Mouse (Mus musculus): ENCODE results near the gene Phldb1.

Gene Phldb1

DNA sequence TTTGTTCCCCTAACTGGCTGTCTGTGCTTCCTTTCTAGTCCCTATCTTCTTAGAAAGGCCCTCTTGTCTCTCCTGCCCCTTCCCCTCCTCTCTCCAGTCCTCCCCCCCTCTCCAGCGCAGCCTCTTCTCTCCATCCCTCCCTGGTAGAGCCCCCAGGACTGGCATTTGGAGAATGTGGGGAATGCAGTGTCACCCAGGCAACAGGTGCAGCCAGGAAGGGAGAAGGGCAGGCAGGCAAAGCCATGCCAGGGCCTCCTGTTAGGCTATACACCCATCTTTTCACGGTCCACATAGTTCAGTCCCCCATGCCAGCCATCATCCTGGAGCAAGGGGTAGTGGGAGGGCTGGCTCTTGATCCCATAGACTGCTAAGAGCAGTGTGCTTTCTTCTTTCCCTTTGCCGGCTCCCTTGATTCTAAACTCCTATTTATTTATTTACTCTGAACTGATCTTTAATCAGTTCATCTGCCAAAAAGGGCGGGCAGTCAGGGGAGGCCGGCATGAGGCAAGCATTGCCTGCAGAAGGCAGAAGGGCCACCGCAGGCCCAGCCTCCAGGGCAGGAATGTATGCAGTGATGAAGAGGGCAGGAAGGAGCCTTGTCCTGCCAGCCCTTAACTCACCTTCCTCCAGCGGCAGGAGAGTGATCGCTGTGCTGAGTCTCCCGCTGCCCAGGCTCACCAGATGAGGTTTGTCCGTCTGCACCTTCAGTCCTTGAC lies 8.4 kb downstream of the Phldb1 start:
- DNase-seq = no peak

DNA sequence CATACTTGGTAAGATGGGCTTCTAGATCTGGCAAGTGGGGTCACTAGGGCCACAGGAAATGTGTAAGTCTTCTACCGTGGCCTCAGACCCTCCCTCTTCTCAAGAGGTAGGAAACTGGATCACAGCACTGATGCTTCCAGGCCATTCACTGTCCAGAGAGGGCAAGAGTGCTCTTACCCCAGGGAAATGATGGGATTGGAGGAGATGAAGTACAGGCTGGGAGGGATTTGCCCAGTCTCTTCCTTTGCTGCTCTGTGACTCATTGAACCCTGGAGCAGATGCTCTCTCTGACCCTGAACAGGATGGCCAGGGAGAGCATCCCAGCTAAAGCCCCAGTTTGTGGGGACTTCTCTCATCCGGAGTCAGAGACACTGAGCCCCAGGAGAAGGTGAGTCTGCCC lies 10.3 kb downstream of the Phldb1 start:
- DNase-seq = no peak

DNA sequence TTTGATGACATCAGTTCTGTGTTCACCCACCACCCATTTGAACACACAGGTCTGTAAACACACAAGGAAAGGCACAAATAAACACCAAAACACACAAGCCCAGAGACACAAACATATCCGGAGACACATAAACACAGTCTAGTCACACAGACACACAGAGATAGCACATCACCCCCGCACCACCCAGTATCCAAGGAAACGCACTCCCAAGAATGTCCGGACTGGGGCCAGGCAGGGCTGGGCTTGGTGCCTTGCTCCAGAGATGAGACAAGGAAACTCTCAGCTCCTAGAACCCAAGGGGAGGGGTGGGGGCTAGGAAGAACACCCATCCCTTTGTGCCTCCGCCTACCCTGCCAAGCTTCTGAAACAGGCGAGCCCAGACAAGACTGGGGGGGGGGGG lies 10.8 kb downstream of the Phldb1 start:
- no peak for DNase-seq

DNA sequence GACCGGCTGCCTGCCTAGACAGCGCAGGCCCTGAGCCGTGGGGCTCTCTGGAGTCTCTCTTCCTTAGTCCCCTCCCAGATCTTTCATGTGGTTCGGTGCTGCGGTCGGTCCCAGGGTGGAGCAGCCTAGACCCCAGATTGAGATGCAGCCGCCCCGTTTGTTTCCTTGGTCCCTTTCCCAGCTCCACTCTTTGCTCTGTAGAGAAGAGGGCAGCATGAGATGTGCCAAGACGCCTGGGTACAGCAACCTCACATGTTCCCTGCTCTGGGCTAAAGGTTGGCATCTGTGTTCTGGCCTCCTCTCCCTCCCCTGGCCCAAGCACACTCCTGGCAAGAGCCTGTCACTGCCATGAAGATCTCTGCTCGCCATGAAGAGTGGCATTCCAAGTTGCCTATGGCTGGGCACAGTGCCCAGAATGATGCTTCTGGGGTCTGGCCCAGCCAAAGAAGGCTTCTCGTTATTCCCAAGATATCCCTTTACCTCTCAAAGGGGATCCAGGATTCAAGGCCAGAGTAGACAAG lies 11.4 kb downstream of the Phldb1 start:
- no peak for DNase-seq

DNA sequence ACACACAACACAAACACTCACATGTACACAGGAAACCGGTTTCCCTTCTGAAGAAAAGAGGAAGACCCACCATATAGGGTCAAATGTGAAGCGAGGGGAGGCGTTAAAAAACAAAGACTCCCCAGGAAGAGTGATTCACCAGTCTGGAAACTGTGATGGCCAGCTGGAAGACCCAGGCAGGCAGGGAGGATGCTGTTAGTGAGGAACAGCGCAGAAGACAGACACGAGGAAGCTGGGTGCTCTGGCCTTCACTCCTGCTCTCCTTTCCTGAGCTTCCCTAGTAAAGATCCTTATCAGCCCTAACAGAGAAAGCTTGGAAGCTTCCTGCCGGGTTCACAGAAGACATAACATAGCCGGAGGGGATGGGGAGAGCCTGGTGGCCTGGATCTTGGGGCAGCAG lies 12.0 kb downstream of the Phldb1 start:
- DNase-seq = no peak

DNA sequence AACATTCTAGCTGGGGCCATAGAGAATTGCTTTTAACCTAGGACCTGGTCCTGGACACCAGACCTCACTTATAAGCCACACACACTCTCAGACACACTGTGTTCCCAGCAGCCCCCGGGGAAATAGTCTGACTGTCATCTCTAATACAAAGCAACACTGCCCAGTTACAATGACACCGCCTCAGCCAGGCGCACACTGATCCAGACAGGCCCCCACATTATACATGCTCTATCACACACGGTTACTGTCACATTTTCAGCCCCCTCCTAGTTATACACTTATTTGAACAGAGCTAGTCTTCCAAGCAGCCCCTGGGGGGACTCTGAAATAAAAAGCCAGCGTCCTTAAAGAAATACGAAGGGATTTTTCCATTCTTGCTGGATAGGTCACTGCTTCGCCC lies 12.4 kb downstream of the Phldb1 start:
- no peak for DNase-seq

DNA sequence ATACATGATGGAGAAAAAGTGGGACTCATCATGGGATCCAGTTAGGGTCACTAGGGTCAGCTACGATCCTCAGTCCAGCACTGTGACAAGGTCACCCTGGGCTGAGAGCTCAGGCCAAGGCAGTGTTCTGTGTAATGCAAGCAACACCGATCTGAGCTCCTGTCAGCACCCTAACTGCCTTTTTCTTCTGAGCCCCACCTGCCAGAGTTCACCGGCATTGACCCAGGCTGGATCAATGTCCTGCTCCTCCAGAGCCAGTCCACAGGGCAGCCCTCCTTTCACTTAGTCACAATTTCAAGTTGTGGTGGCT lies 13.2 kb downstream of the Phldb1 start:
- no peak for DNase-seq

DNA sequence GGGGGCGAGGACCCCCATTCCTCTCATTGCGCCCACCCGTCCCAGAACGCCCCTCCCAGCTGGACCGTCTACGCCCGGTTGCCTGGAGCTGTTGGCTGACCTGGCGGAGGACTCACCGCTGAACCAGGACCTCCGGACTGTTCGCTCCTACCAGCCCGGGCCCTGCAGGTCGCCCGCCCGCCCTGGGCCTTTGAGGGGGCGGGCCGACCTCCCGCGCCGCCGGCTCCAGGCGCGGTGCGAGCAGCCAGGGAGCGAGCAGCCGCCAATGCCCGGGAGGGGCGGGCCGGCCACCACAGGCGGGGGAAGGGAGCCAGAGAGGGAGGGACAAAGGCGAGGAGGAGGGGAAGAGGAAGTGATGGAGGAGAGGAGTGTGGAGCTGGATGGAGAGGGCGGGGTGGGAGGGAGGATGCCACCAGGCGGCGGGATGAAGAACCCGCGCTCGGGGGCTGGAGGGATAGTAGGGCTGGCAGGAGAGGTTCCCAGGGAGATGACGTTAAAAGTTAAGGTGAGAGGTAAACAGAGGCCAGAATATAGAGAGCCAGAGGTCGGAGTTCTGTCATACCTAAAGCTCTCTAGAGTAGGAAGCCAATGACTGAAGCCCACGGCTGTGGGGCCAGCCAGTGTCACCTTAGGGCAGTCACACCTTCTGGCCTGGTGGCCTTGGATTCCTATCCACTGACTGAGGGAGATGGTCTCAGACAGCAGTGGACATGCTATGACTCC lies 13.7 kb downstream of the Phldb1 start:
- peak; percentile 94 for DNase-seq

DNA sequence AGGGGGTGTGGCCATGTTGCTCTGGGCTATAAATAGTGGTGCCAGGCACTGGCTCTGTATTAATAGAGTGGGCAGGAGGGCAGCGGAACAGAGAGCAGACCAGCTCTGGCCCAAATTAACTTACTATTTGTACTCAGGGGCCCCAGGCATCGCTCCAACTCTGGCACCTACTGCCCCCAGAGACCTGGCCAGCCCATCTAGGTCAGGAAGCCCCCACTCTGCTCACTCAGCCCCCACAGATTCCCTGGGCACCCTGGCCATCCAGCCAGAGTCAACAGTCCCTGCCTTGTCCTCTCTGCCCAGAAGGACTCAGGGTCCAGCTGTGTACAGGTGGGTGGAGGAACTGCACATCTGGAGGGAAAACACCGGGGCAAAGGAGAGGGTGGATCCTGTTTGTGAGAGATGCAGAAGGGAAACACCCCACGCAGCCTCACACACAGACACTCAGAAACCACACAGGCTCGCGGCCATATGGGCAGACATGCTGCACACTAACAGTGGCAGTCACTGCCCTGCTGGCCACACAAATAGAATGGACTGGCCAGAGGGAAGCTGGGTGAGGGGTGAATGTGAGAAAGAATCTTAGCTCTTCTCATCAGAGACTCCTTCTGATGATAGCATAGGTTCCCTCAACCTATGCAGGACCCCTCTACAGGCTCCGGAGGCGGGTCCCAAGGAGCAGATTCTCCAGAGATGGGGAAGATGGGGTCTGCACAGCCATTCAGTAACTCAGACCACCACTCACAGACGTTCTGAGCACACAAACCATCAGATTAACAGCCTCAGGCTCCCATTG lies 14.4 kb downstream of the Phldb1 start:
- peak; percentile 78 for DNase-seq

DNA sequence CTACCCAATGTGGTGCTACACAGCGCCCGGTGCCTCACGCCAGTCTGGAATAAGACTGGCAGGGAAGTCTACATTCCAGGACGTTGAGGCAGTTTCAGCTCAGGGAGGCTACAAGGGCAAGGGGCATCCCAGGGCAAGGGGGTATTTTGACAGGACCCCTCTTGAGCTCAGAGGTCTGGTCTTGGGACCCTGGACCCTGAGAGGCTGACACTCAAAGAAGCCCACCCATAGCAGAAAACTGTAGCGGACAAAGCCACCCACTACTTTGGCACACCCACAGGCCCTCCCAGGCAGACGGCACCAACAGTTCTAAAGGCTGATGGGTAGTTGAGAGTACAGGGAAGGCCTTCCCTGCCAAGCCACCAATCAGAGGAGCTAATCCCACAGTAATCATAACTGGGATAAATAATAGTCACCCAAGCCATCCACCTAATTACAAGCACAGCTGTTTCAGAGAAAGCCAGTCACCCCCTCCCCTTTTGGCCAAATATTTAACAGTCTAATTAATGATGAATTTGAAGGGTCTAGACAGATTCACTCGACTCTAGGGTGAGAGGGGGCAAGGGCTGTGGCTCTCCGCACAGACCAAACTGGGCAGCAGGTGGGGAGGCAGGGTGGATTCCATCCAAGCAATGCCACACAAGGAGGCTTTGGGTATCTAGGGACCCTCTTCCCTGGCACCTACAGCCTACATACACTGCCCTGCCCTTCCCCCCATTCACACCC lies 15.2 kb downstream of the Phldb1 start:
- DNase-seq = no peak

DNA sequence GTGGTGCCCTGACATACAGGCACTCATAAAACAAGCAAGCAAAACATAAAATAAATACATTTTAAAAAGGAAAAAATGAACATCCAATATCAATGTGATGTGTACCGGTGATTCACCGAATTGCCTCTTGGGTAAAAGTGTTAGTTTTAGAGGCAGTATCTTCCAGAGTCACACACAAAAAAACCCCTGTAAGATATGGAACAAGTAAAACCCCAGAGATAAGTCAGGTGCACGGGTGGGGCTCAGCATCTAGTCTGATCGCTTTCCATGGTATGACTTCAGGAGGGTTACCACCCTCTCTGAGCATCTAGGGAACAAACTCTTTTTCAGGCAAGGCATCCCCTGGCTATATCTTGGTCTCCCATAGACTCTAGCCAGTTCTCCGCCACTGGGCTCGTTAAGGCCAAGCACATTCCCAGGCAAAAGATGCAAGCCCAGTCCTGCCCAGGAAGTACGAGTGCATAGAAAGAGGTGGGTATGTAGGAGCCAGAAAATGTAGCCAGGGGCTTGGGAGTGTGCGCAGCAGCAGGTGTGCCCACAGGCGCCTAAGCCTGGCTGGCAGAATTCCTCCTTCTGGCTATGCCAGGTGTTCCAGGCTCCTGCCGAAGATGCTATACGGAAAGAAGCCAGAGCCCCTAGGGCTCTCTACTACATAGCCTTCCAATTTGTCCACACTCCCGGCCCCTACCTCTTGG lies 15.9 kb downstream of the Phldb1 start:
- peak; percentile 75 for DNase-seq

DNA sequence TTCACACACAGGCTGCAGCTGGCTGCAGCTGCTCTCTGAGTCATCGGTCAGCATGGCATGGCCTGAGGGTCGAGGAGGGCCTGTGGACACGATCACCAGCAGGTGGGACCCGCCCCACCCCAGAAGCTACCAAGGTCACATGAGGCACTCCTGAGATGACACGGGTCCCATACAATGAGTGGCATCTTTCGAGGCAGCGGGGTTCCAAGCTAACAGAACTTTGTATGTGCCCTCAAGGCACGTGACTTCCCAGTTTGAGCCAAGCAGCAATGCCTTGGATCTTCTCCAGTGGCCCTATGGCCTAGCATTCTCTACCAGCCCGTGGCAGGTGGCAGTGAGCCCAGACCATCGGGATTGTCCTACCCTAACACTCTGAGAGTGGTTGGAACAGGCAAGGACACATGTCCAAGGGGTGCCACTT lies 17.2 kb downstream of the Phldb1 start:
- peak; percentile 96 for DNase-seq

DNA sequence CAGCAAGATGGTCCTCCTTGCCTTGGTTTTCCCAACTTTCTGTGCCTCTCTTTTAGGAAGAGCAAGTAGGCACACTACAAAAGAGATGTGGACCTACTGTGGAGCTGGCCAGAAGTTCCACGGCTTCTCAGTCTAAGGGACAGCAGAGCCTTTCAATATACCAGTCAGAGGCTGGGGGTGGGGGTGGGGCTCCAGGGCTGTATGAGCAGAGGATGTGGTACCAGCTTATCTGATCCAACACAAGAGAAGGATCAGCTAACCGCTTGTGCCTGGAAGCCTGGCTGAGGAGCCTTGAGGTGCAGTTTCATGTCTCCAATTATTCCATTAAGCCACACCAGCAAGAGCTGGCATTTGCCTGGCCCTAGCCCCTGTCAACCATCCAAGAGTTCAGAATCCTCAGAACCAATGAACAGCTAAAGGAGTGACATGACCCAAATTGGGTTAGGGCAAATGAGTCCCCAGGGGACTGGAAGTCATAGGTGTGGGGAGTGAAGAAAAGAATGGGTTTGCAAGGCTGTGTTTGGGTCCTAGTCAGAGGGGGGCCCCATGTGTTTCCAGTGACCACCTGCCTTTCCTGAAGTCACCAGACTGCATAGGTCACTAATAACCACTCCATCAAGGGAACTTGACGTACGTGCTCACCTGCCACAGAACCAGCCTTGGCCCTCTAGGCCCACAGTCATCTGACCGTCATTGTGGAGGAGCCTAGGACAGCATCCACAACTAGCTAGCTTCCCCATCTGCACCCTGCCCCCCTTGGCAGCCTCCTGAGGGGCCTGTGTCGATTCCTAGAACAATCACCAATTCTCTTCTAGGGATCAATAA lies 17.8 kb downstream of the Phldb1 start:
- DNase-seq = peak; percentile 59

DNA sequence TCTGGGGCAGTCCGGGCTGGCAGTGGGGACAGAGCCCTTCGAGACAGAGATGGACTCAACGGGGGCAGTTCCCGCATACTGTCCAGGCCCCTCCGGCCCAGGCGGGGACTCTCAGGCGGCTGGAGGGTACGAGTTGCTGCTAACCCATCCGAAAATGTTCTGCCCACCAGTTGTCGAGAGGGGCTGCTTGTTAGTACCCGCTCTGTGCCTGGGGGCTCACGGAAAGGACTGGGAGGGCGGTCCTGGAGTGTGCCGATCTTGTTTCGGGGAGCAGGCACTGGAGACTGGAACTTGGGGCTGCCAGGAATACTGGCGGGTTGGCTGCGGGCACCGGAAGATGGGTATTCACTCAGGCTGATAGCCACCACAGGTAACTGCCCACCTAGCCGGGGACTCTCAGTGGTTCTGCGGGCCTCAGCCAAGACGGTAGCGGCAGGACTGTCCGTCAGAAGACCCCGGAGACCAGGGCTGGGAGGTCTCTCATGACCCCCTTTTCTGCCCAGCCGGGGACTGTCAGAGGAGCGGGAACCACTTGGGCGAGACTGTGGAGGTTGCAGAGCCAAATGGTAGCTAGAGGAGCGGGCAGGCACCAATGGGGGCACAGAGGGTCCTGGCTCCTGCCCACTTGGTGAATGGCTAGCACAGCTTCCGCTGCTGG lies 19.2 kb downstream of the Phldb1 start:
- DNase-seq = no peak

DNA sequence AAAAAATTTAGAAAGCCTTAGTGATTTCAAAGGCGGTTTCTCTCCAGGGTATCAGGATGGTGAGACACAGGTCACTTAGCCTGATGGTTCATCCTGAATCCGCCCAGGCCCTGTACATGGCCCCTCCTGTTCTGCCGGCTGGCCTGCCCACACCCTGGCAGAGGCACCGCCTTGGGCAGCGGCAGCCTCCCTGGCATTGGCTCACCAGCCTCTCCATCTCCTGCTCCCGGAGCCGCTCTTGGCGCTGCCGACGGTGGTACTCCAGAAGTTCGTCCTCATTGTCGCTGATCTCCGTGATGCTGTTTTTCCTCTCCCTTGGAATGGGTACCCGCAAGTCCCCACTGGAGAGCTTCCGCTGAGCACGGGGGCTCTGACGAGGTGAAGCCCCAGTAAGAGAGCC lies 19.9 kb downstream of the Phldb1 start:
- DNase-seq = peak; percentile 75

DNA sequence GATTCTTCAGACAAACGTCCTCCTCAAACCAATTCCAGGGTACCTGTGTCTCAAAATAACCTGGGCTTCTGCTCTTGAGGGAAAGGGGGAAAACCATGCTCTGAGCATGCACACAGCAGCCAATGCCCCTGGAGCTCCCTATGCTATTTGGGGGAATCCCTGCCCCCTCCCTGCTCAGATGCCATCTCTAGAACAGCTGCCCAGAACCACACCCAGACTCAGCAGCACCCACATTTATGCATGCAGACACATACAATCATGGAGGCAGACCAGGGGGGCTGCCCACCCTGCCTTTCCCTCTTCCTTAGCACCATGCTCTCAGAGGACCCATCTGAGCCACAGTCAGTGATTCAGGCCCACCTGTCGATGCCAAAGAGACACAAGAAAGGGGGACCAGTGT lies 21.4 kb downstream of the Phldb1 start:
- no peak for DNase-seq

DNA sequence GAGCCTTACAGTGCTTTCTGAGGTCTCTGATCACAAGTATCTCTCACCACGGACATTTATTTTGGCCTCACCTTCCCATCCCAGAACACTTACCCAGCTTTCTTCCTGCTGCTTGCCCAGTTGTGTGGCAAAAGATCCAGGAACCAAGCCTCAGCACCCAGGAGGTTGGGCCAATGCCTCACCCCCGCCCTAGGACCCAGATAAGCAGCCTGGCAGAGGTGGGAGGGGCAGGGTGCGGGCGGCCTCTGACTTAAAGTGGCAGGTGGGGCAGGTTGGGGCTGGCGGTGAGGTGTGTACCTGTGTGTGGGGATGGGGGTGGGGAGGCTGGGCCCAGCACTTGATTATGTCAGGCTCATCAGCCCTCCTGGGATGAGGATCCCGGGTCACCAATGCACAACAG lies 21.9 kb downstream of the Phldb1 start:
- no peak for DNase-seq

DNA sequence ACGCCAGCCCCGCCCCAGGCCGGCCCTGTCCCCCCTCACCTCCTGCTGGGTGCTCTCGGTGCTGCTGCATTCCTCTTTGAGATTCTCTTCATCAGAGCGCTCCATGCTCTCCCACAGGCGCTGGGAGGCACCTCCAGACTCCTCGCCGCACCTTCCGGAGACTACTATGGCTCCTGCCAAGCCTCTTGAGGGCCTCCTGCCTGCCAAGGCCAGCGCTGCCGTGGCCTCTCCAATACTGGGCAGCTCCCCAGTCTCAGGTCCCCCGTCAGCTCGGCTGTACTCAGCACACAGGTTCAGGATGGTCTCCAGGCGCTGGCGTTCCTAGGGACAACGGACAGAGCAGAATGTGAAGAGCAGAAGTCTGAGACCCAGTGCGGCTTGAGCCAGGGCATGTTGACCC lies 23.4 kb downstream of the Phldb1 start:
- DNase-seq = no peak

DNA sequence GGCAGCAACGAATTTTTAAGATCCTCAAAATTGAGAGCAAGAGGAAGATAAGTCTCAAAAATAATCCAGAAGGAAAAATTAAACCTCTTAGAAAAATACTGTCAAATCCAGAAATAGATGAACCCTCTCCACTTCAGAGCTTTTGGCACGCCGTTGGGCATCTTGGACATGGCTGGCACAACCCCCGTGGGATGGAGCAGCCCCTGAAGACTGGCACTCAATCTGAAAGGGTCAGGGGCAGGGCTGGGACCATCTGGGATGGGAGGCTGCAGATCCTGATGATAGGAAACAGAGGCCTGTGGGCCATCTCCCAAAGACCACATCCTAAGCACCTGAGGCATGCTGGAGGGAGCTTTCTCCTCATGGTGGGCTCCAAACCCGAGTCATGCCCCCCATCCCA lies 24.8 kb downstream of the Phldb1 start:
- DNase-seq = no peak

DNA sequence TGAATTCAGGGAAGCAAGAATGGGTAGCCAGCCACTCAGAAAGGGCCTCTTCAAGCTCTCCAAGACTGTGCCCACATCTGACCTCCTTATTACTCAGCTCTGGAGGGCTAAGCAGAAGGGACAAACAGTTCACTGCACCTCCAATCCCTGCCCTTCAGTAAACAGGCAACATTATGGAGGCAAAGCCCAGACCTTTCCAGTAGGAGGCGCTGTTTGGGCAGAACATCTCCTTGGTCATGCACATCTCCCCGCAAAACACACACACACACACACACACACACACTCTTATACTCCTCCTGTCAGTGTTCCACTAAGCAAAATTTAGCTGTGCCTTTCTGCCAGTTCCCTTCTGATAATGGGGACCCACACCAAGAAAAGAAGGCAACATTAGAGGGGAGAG lies 25.4 kb downstream of the Phldb1 start:
- DNase-seq = no peak

DNA sequence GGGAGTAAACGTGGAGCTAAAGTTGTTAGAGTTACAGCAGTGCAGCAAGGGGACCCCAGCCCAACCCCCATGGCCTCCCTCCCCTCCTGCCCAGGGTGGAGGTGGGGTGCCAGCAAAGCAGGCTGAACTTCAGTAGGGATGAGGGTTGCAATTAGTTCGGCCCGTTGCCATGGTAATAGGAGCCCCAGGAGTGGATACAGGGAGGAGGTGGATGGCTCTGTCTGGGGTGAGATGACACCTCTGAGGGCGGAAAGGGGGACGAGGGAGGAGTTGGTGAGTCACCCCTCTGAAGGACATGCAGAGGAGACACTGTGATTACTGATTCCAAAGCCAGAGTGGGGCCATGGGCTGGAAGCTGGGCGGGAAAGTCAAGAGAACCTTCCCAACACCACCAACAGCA lies 26.1 kb downstream of the Phldb1 start:
- DNase-seq = no peak
